Mouse (Mus musculus): Measurements from ENCODE around the gene Ppp1r8. TPM values are rescaled to one million over a fixed set of nuclear protein-coding genes. Genes with fewer than 3 reads are reported as not detected.

Gene Ppp1r8
- total RNA-seq (2021) = 10 to 100 TPM; 43.9 to 45.2 TPM

- DNase-seq (ENCODE audit: low spot score in 2 of 2) = peak; percentile 90 to 96
- intact Hi-C loops (cut with DNase I) = loop anchor here (2.0 to 5.0 kb wide), 2 partner anchors 76 to 80 kb away; partner anchors contain the start of genes Fam76a and Rpa2
These were observed at the start of gene Ppp1r8 for GRCm38 (mm10) chr4:132842970-132843704. Gene Ppp1r8, minus strand, starts transcription at chr4:132843169.

GRCm38 (mm10) chr4:132884844-132885374 is 41.9 kb upstream of the Ppp1r8 start:
- peak in 1 of 2 experiments; percentile 16 for DNase-seq (ENCODE audit: low spot score in 2 of 2)
- intact Hi-C loops (cut with DNase I) = loop anchor here (5.0 kb wide), 1 partner anchor 37 kb away; the partner anchor contains the start of gene Fam76a

- DNase-seq (ENCODE audit: low spot score in 2 of 2) = peak; percentile 90 to 92
- intact Hi-C loops (cut with DNase I) = loop anchor here (5.0 kb wide), 1 partner anchor 38 kb away; the partner anchor contains the start of gene Fam76a
These were observed 41.3 kb upstream of the Ppp1r8 start, which contains the start of gene Stx12 for GRCm38 (mm10) chr4:132884064-132884843. Gene Stx12, minus strand, starts transcription at chr4:132884509.

DNA sequence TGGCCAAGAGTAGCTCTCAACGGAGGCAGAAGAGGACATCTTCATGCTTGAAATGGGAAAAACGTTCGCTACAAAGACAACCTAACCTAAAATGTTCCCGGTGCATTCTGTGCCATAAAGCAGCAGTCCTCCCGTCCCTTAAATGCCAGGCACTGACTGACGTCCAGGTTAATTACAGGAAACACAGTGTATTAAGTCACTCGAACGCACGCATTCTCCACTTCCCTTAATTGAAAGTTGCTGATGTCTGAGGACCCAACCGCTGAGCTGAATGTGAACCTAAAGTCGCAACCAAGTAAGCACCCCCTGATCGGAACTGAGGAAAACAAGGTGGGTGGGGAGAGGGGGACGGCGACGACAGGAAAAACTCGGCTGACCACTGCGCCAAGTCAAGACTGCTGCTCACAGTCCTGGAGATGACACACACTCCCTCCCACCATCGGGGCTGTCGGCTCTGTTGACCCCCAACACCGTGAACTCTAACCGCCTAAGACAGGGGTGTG is 40.6 kb upstream of the Ppp1r8 start:
- no peak for DNase-seq (ENCODE audit: low spot score in 2 of 2)
- intact Hi-C loops (cut with DNase I) = loop anchor here (5.0 kb wide), 1 partner anchor 39 kb away; the partner anchor contains the start of gene Fam76a

DNA sequence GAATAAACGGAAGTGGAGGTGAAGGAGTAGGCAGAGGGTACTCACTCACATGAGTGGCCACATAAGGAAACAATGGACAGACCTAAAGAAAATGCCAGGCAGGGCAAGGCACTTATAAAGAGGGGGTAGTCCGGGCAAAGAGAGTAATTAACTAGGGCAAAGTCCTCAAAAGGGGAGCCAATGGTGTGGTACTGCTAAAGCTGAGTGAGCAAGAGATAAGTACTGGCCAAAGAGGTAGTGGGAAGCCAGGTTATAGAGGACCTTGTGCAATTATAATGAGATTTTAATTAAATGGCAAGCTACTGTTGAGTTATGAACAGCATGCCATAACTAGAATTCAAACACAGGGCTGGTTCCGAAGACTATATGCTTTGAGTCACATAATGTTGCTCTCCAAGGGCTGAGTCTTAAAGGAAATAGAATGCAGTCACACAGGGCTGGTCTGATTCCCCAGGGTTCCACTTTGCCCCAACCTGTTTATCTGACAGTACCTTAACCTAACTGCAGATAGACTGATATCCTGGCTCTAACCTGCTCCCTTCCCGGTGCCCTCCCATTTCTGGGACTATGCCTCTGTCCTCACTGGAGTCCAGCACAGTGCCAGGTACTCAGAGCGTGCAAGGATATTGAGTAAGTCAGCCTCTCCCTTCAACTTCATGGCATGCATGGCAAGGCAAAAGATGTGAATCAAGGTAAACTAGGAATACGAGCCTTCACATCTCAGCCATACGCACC is 31.6 kb upstream of the Ppp1r8 start:
- intact Hi-C loops (cut with DNase I) = no loop called here
- no peak for DNase-seq (ENCODE audit: low spot score in 2 of 2)

DNA sequence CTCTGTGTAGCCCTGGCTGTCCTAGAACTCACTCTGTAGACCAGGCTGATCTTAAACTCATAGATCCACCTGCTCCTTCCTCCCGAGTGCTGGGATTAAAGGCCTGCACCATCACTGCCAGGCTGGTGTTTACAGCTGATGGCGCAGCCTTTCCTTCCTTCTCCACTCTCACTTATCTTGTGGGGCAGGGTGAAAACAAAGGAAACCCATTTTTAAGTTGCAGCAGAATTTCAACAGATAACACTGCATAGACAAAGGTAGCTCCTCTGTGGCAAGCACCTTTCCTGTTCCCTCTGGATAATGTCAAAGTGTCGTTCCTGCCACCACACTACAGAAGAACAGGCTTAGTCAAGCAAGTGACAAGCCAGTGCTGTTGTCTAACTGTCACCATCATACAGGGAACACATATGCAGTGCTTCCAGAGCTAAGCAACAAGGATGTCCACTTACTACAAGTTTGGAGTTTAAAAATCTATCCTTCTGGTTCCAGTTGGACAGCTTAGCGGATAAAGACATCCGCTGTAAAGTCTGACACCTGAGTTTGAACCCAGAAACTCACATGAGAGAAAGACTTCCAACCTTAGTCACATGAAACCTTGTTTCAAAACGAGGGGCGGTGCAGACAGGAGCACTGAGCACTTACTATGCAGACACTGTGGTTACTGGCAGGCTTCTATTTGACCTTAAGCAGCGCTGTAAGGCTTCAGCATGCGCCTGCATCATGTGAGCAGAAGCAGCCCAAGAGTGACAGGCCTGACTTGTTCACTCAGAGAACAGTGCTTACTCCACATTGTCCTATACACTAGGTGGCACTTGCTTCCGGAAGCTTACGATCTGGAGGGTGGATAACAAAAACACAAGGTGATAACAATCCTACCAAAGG is 30.8 kb upstream of the Ppp1r8 start:
- DNase-seq (ENCODE audit: low spot score in 2 of 2) = no peak
- intact Hi-C loops (cut with DNase I) = no loop called here

DNA sequence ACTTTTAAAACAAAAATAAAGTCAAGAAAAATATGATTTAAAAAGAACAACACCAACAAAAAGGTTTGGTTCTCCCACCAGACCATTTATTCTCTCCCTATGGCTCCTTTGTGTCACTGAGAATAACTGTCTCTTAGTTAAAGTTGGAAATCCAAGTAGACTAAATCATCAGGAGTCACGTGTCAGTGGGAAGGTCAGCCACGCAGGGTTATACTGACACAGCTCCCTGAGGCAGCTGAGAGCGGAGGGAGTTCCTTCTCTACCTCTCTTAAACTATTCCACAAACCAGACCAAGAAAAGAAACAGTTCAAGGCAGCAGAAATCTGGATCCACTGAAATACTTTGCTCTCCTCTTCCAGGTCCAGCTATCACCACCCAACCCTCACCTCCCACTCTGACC is 28.1 kb upstream of the Ppp1r8 start:
- intact Hi-C loops (cut with DNase I) = no loop called here
- DNase-seq (ENCODE audit: low spot score in 2 of 2) = no peak

- intact Hi-C loops (cut with DNase I) = no loop called here
- DNase-seq (ENCODE audit: low spot score in 2 of 2) = no peak
These were observed 21.9 kb upstream of the Ppp1r8 start for GRCm38 (mm10) chr4:132864856-132865255.

GRCm38 (mm10) chr4:132863012-132863411 is 20.0 kb upstream of the Ppp1r8 start:
- no peak for DNase-seq (ENCODE audit: low spot score in 2 of 2)
- intact Hi-C loops (cut with DNase I) = no loop called here

GRCm38 (mm10) chr4:132860880-132861279 is 17.9 kb upstream of the Ppp1r8 start:
- intact Hi-C loops (cut with DNase I) = no loop called here
- DNase-seq (ENCODE audit: low spot score in 2 of 2) = no peak

DNA sequence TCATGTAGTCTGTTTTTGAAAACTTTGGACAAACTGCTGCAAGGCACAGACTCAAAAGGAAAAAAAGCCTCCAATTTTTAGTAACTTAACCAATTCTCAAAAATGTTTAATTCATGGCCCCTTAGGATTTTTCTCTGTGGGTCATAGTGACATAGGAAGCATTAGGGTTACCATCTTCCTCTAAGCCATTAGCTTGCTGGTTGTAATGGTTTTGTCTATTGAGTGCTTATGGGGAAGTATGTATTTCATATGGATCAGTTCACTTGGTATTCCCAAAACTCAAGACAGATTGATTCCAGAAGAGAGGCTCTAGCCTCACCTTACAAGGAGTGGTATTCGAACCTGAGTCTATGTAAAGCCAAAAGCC is 719 bp upstream of the Ppp1r8 start:
- DNase-seq (ENCODE audit: low spot score in 2 of 2) = no peak
- intact Hi-C loops (cut with DNase I) = loop anchor here (2.0 to 5.0 kb wide), 2 partner anchors 76 to 79 kb away; partner anchors contain the start of genes Fam76a and Rpa2

GRCm38 (mm10) chr4:132842281-132842906 is 575 bp downstream of the Ppp1r8 start:
- intact Hi-C loops (cut with DNase I) = loop anchor here (2.0 to 5.0 kb wide), 2 partner anchors 75 to 80 kb away; partner anchors contain the start of genes Fam76a and Rpa2
- peak; percentile 29 to 30 for DNase-seq (ENCODE audit: low spot score in 2 of 2)

DNA sequence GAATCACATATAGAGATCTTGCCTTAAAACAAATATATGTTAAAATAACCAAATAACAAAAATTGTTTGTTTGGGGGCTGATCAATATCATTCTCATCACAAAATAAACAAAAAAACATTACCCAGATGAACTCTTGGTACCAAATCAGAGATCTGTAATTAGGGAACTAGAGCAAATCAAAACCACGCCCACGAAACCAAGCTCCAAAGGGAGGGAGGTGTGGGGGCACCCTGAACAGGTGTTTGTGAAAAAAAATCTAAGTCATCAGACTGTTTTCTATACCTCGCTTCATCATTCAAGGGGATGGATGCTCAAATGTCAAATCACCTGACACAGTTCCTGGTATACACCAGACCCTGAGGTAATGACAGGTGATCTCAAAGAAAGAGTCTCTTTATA is 1.5 kb downstream of the Ppp1r8 start:
- no peak for DNase-seq (ENCODE audit: low spot score in 2 of 2)
- intact Hi-C loops (cut with DNase I) = loop anchor here (5.0 kb wide), 1 partner anchor 74 kb away; the partner anchor contains the start of gene Rpa2

DNA sequence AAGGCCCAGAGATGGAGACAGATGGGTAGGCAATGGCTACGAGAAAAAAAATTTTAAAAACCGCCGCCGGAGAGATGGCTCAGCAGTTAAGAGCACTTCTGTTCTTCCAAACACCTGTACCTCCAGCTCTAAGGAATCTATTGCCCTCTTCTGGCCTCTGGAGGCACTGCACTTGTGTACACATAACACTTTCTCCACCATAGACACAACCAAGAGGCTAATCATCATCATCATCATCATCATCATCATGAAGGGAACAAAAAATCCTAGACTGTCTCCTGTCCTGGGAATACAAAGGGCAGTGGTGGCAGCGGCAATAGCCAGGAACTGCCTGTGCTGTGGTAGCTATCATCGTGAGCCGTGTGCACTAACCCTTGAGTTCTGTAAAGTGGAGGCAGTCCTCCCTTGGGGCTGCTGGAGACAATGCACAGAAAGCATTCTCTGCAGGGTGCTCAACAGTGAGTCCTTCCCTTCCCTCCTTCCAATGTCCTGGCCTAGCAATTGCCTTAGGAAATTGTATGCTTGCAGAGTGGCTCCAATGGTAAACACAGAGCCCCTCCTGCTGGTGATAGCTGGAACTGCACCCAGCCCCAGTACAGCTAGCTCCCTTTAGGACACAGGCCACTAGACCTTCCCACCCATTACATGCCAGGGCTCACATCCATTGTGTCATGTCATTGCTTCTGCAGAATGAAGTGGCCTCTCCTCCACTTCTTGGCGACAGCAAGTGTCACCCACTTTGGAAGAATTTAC is 19.2 kb downstream of the Ppp1r8 start:
- DNase-seq (ENCODE audit: low spot score in 2 of 2) = peak; percentile 55 to 78
- intact Hi-C loops (cut with DNase I) = loop anchor here (1.0 kb wide), 1 partner anchor 47 kb away; no protein-coding TSS in a partner anchor

- no peak for DNase-seq (ENCODE audit: low spot score in 2 of 2)
- intact Hi-C loops (cut with DNase I) = no loop called here
These were observed 24.5 kb downstream of the Ppp1r8 start for GRCm38 (mm10) chr4:132818442-132818841.

DNA sequence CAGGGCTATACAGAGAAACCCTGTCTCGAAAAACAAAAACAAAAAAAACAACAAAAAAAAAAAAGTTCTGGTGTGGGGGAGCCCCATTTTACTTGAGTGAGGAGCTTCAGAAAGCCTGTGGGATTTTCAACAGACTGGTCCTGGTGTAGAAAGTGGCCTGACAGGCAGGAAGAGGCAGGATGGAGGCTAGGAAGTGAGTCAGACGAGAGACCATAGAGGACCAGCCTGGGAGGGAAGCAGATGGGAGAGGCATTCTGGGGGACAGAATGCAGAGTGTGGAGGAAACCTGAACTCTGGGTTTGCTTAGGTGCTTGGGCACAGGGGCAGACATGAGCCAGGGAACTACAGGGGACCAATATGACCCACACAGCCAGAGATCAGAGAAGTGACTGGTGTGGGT is 26.1 kb downstream of the Ppp1r8 start:
- intact Hi-C loops (cut with DNase I) = no loop called here
- DNase-seq (ENCODE audit: low spot score in 2 of 2) = no peak

- intact Hi-C loops (cut with DNase I) = no loop called here
These were observed 26.6 kb downstream of the Ppp1r8 start for GRCm38 (mm10) chr4:132816404-132816803.

More at GRCm38 (mm10) chr4:132816404-132816803, 26.6 kb downstream of the Ppp1r8 start:
- no peak for DNase-seq (ENCODE audit: low spot score in 2 of 2)

Data from left cerebral cortex, postnatal 25 days (tissue).